Mouse (Mus musculus) hematopoietic stem cell, adult 5-6 weeks (primary cell): Measurements from ENCODE around the gene Lrrk1. TPM values are rescaled to one million over a fixed set of nuclear protein-coding genes. Genes with fewer than 3 reads are reported as not detected.

Experiments used
- ATAC-seq, 2 experiments: fragments of 125-278 bp in 1 of 2; replicated peaks in 1 of 2; 2 replicates each; pipeline ENCODE4 v1.8.0; 2016 to 2017; ENCODE audit warnings: inconsistent platforms in 2 of 2, mild to moderate bottlenecking in 2 of 2, moderate number of reproducible peaks in 2 of 2, low read depth in 1 of 2, moderate TSS enrichment in 1 of 2; ENCODE audit not compliant: low FRiP score in 2 of 2, poor library complexity in 2 of 2, severe bottlenecking in 2 of 2, insufficient read depth in 1 of 2, low TSS enrichment in 1 of 2
- total RNA-seq: library from RNA; stranded (forward); fragments of 172-1452, 232-1000 nt; gene quantifications from 2 replicates; pipeline ENCODE4 v1.2.3, GENCODE M21; 2017

Gene Lrrk1
- total RNA-seq = 13.6 and 29.3 TPM in 2 replicates

GRCm38 (mm10) chr7:66387813-66388521, at the start of gene Lrrk1:
Gene Lrrk1, minus strand, starts transcription at chr7:66388350.
- peak; percentile 47 to 61 for ATAC-seq

DNA sequence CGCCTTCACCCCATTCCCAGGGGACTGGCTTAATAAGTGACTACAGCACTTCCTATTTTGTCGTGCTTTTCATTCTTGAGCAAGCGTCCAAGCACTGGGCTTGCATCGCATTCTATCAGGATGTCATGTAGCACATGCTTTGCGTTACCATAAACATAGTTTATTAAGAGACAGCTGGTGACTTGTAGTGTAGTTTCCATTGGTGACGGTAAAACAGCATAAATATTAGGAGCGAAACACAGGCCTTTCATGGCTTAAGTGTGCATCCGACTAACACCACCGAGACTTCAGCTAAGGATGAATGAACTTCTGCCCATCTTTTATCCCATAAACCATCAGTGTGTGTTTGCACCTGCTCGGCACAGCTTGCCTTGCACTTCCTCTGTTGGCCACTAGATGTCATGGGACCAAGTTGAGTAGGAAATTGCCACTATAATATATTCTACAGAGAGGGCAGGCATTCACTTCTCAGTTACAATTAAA, 46.3 kb upstream of the Lrrk1 start:
- peak in 1 of 2 experiments; percentile 74; a peak in 2 of 4 replicates for ATAC-seq

DNA sequence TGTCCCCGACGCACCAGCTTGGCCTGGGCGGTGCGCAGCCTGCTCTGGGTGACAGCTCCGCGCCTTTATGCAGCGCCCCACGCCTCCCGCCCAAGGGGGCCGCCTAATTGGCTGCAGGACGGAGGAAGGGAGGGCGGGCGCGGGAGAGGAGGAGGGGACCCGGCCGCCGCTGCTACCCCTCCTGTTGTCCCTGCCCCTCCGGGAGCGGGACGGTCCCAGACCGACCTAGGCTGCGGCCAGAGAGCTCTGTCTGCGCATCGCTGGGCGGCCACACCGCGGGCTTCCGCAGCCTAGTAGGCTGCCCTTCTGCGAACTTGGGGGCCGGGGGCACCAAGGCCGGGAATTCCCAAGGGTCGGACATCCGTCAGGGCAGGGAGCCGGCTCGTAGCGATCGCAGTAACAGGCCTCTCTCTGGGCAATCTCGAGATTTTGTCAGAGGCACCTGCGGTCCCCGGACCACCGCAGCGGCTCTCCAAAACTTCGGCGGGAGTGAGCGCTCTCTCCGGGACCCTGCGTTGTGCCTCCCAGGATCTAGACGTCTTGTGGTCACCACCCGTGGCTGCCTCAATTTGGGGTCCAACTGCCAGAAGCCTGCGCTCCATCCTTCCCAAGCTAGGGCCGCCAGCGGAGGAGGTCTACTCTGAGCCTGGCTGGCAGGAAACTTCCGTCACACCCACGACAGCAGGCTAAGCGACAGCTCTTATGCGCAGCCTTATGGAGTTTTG, 39.4 kb upstream of the Lrrk1 start, which contains the start of gene Aldh1a3:
Aldh1a3 (minus strand) TSS at position 81 of the 725 bp plus-strand sequence.
- peak; percentile 43 to 52 for ATAC-seq

GRCm38 (mm10) chr7:66427053-66427436, 38.9 kb upstream of the Lrrk1 start:
- ATAC-seq = no peak

DNA sequence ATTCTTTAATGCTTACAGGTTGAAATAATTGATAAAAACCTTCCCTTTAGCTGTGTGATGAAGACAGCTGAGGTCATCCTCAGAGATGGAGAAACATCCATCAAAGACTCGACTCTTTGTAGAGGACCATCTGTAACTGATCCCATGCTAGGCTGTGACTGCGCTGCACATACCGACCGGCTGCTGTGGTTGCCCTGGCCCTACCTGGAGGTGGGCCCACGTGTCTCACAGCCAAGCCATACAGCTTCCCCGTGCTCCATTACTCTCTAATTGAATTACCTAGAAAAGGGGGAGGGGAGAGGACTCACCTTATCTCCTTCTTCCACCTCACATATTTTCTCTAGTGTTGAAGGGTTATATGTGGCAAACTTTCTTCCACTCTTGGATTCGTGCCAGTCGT, 33.8 kb upstream of the Lrrk1 start:
- no peak for ATAC-seq

DNA sequence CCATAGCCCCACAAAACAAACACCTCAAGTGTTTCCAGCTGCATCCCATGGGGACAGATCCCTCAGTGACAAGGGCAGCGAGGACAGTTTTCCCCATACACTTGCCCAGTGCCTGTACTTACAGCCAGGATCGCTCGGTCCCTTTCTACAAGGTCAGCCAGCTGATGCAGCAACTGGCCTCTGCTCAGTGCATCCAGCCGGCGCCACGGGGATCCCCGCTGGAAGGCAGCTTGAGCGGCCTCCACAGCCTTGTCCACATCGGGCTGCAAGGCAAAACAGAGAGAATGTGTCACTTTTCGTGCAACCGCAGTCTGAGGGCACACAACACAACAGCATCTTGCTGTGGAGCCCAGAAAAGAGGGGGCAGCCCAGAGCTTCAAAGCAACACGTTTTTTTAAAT, 30.8 kb upstream of the Lrrk1 start:
- ATAC-seq = no peak

DNA sequence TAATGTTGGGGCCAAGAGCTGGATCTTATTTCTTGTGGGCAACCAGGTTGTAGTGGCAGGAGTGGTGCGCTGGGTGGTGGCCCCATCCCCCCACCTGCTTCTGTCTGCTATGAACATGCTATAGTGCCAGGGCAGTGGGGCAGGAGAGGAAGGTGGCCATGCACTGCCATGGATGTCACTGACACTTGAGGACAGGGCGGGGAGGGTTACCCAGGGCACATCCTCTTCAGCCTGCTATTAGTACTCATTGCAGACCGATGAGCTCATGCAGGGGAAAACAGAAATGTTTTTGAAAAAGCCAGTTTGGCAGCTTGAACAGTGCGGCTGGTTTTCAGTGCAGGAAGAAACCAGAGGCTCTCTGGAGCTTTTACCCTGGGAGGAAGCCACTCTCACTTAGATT, 28.7 kb upstream of the Lrrk1 start:
- no peak for ATAC-seq

DNA sequence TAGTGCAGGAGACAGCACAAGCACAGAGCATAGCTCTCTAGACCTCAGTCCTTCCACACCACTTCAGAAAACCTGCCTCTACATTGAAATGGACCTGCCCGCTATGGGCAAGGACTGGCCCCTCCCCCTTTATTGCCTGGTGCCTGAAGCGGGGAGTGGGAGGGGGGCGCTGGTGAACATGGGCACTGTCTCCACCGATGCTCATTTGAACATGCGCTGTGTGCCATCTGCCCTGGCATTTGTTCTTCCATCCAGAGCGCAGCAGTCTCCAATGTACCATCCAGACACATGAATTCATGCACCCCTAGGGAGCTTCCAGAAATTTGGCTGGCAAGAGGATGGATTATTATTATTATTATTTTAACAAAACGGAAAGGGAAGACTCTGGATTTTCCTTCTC, 24.9 kb upstream of the Lrrk1 start:
- ATAC-seq = no peak

DNA sequence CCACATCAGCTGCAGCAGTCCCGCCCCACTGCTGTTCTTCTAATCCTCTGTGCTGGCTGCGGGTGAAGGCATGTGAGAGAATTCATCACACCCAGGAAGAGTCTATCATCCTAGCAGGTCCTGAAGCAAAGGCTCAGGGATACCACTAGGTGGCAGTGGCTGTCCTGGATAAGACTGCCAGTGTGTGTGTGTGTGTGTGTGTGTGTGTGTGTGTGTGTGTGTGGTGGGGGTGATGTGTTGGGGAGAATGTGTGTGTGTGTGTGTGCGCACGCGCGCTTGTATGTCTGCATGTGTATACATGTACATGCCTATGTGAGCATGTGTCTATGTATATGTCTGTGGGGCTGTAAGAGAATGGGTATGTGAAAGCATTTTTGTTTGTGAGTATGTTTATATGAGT, 21.3 kb upstream of the Lrrk1 start:
- no peak for ATAC-seq

DNA sequence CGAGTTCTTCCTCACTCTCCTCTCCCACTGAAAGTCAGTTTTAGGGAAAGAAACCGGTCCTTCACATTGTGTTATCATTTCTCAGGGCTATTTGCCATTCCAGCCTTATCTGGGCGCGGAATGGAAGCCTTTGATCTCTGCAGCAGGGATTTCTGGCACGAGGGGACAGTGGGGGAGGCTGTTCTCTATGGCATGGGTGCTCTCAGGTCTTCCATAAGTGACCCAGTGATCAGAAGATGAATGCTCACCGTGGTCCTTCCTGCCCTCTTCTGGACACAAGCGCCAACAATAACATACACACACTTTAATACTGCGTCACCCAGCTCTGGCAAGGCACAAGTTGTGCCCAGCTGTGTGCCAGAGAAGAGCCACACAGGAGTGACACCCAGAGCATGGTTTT, 18.8 kb upstream of the Lrrk1 start:
- no peak for ATAC-seq

DNA sequence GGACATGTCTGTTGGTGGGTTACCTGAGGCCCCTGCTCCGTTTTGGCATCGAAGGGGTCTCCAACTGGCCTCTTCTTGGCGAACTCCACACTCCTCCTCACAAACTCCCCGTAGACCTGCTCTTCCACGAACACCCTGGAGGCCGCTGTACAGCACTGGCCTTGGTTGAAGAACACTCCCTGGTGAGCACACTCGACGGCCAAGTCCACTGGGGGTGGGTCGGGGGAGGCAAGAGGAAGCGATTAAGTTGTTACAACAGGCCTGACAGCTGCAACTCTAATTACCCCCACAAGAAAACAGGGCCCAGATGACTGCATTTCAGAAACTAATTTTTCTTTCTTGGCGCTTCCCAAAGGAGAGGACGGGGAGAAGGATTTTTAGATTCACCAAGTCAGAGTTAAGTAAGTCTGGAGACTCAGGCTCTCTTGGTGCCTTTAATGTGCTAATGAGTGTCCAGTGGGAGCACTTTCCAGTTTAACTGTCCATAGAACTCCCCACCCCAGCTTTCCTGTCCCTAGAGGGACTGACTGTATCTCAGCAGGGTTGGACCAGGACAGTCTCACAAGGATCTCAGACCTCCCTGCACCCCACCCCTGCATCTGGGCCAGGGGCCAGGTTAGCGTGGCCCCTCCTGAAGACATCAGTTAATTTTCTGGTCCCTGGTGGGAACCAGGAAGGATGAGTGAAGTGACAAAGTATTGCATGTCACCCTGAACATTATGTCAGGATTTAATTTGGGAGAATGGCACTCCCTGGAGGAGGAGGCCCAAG, 18.0 kb upstream of the Lrrk1 start:
- no peak for ATAC-seq

DNA sequence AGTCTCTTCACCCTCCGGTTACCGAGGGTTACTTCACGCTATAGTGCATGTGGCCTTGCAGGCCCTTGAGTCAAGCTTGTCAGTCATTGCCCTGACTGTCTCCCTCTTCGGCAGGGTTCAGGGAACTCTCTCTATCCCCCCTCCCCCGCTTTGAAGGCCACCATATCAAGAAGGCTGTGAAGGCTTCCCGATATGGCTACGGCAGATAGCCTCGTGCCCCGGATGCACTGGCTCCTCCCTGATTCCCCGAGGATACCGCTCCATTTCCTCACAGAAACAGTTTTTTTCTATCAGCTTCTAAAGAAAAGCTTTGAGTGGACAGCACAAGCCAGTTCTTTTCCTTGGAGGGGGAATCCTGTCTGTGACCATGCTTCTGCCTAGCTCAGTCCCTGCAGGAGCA, 17.4 kb upstream of the Lrrk1 start:
- no peak for ATAC-seq

- ATAC-seq = peak; percentile 67 to 74
Observed at GRCm38 (mm10) chr7:66404802-66405201, 16.7 kb upstream of the Lrrk1 start.

- peak; percentile 42 to 61; a peak in 3 of 4 replicates for ATAC-seq
Observed at GRCm38 (mm10) chr7:66404141-66404540, 16.0 kb upstream of the Lrrk1 start.

- ATAC-seq = no peak
Observed at GRCm38 (mm10) chr7:66402876-66403275, 14.7 kb upstream of the Lrrk1 start.

DNA sequence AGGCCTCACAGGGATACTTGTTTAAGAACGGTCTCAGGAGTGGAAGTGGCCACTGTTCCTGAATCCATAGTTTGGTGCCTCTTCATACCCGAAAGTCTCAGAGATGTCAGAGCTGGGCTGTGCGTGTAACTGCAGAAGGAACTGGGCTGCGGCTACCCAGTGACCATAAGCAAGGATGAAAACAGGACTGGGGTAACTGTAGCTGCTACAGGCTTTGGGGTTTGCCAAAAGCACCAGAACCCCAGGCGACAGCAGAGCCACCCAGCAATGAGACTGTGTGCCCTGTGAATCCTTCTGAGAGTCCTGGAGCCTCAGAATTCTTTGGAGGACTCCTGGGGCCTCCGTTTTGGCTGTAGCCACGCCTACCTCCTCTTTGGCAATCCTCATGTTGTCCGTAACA, 13.5 kb upstream of the Lrrk1 start:
- ATAC-seq = no peak

DNA sequence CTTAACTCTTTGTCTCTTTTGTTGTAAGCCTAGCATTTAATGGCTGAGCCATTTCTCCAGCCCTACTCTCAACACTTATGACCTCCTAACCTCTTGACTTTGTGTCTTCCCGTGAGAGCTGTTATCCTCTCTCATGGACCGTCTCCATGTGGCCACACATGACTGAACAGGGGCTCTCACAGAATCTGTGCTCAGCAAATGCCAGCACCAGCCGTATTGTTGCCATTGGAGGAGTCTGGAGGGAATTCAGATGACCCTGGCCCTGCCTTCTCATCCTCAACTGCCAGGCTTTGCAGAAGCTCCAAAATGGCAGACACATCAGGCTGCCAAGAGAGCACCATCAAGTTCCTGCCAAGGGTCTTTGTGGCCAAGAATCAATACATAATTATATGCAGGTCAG, 9.1 kb upstream of the Lrrk1 start:
- no peak for ATAC-seq
